Mouse (Mus musculus): ENCODE data around the gene Slbp.

Gene Slbp

GRCm38 (mm10) chr5:33651921-33652782 is at the start of gene Slbp:
Gene Slbp (minus strand): TSS chr5:33652574.
- peak; percentile 95 for DNase-seq

GRCm38 (mm10) chr5:33701832-33702231 is 49.5 kb upstream of the Slbp start:
- no peak for DNase-seq

- no peak for DNase-seq
Measured at GRCm38 (mm10) chr5:33700010-33700409, 47.6 kb upstream of the Slbp start.

GRCm38 (mm10) chr5:33698669-33699068 is 46.3 kb upstream of the Slbp start:
- no peak for DNase-seq

GRCm38 (mm10) chr5:33697947-33698512 is 45.7 kb upstream of the Slbp start:
- DNase-seq, result no peak

GRCm38 (mm10) chr5:33697534-33697933 is 45.2 kb upstream of the Slbp start:
- no peak for DNase-seq

GRCm38 (mm10) chr5:33696430-33696829 is 44.1 kb upstream of the Slbp start:
- no peak for DNase-seq

- DNase-seq, result no peak
Measured at GRCm38 (mm10) chr5:33695718-33696121, 43.3 kb upstream of the Slbp start.

- no peak for DNase-seq
Measured at GRCm38 (mm10) chr5:33694848-33695717, 42.7 kb upstream of the Slbp start.

- DNase-seq, result no peak
Measured at GRCm38 (mm10) chr5:33694461-33694847, 42.1 kb upstream of the Slbp start.

- DNase-seq, result no peak
Measured at GRCm38 (mm10) chr5:33692393-33692792, 40.0 kb upstream of the Slbp start.

- DNase-seq, result no peak
Measured at GRCm38 (mm10) chr5:33689852-33690645, 37.7 kb upstream of the Slbp start.

- DNase-seq, result no peak
Measured at GRCm38 (mm10) chr5:33689221-33689844, 37.0 kb upstream of the Slbp start.

GRCm38 (mm10) chr5:33688278-33689220 is 36.2 kb upstream of the Slbp start:
- no peak for DNase-seq

- DNase-seq, result no peak
Measured at GRCm38 (mm10) chr5:33687142-33687541, 34.8 kb upstream of the Slbp start.

GRCm38 (mm10) chr5:33684932-33685331 is 32.6 kb upstream of the Slbp start:
- no peak for DNase-seq

- DNase-seq, result peak; percentile 26
Measured at GRCm38 (mm10) chr5:33683897-33684652, 31.7 kb upstream of the Slbp start.

GRCm38 (mm10) chr5:33682963-33683362 is 30.6 kb upstream of the Slbp start:
- no peak for DNase-seq

GRCm38 (mm10) chr5:33681611-33682388 is 29.4 kb upstream of the Slbp start:
- DNase-seq, result no peak
